Mouse (Mus musculus) hematopoietic stem cell, adult 5-6 weeks (primary cell): ENCODE data around the gene Id3. TPM values are rescaled to one million over a fixed set of nuclear protein-coding genes. Genes with fewer than 3 reads are reported as not detected.

Experiments
- ATAC-seq, 2 experiments: fragments of 125-278 bp in 1 of 2; replicated peaks in 1 of 2; 2 replicates each; pipeline ENCODE4 v1.8.0; 2016 to 2017; ENCODE audit warnings: inconsistent platforms in 2 of 2, mild to moderate bottlenecking in 2 of 2, moderate number of reproducible peaks in 2 of 2, low read depth in 1 of 2, moderate TSS enrichment in 1 of 2; ENCODE audit not compliant: low FRiP score in 2 of 2, poor library complexity in 2 of 2, severe bottlenecking in 2 of 2, insufficient read depth in 1 of 2, low TSS enrichment in 1 of 2
- total RNA-seq: library from RNA; stranded (forward); fragments of 172-1452, 232-1000 nt; gene quantifications from 2 replicates; pipeline ENCODE4 v1.2.3, GENCODE M21; 2017

The Id3 gene
- total RNA-seq, 1 experiment from 2014 or later, result 7.3 TPM

DNA sequence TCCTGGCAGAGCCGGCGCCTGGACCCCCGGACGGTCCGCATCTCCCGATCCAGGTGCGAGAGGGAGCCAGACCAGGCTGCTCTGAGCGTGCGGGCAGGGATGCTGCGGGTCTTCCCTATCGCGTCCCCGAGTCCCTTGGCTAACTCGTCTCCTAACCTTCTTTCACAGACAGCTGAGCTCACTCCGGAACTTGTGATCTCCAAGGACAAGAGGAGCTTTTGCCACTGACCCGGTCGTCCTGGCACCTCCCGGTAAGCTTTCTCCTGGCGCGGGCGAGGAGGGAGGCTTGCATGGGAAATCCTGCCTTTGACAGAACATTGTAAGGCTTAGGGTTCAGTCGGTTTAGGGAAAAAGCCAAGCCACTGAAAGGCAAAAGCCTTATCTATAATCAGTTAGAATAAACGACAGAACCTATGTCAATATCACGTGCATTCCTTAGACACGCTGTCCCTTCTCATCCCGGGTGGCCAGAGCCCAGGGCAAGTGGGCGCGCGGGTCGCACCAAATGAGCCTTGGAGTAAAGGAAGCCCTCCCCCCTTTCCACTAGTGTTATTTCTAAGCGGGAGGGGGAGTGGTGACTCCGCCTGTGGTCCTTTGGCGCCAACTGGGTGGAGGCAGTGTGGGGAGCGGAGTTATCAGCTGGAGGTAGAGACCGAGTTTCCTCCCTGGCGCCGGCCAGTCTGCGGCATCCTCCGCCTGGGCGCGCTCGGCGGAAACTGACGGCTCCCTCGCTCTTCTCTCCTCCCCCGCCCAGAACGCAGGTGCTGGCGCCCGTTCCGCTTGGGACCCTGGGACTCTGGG is 1.0 kb downstream of the Id3 start:
- ATAC-seq, result peak; percentile 30 to 35; a peak in 2 of 4 replicates

DNA sequence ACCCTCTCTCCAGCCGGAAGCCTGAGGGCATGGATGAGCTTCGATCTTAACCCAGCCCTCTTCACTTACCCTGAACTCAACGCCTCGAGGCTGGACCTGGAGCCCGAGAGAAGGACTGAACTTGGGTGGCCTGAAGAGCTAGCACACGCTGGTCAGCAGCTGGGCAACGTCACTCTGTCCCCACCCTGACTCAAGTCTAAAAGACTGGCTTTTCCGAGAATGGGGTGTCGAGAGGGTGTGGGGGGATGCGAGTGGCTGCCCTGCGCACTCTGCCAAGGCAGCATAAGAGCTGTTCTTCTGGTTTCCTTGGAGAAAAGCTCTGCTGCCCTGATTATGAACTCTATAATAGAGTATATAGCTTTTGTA is 1.6 kb downstream of the Id3 start:
- no peak for ATAC-seq

DNA sequence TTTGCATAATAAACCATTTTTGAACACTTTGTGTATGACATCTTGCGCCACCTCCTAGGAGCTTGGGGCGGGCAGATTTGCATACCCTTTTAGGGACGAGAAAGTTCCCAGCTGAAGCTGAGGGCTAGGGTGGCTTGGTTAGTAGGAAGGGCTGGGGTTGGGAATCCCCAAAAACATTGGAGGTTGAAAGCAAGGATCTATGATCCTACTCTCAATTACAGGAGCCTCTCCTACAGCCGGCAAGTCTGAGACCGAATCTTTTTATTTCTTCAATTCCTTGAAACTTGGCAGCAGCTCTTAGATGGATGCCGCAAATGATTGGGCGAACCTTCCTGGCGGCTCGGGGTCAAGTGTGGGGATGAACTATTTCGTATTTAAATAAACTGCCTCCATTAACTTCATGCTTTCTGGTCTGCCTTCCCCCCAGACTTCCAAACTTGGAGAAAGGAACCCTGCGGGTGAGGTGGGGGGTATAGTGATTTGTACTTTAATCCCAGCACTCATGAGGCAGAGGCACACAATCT is 2.1 kb downstream of the Id3 start:
- ATAC-seq, result no peak

DNA sequence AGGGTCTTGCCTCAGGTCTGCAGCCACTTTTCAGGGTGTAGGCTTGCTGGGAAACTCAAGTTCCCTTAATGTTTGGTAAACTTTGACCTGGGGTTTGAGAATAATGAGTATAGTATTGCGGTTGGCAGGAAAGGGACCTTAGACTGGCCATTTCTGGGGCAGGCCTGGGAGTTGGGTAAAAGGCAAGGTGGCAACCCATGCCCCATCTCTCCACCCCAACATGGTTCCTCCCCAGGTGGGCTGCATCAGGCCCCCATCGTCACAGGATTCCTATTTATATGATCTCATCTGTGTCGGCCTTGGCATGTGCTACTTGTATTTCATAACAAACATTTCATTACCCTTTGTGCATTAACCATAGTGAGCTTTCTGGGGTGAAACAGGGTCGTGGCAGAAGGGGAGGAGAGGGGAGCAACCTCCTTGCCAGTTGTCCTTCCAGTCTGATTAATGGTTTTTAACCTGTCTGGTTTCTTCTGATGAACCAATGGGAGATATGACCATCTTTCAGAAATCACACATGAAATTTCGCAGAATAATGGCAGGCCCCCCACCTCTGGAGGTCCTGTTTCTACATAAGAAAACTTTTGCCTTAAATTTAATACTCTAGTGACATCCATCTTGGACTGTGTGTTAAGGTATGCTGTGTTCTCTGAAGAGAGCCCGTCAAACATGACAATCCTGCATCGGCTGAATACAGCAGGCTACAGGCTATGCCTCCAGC is 2.9 kb downstream of the Id3 start:
- ATAC-seq, result no peak

DNA sequence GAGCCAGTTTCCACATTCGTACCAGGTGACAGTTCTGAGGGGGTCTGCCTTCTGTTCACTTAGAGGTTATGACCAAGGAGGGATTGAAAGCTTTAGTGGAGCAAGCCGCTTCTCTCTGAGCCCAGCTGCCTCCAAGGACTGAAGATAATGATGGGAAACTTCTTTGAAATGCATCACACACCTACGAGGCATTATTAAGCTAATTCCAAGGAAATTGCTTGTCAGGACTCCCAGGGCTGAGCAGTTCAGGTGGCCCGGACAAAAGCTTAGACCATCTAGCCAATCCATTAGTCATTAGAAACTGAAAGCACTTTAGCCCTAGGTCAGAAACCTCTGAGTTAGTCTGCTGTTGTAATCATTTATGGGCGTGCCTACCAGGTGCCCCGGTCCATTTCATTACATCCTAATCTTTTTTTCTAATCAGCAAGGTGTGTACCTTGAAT is 3.4 kb downstream of the Id3 start:
- ATAC-seq, result no peak

DNA sequence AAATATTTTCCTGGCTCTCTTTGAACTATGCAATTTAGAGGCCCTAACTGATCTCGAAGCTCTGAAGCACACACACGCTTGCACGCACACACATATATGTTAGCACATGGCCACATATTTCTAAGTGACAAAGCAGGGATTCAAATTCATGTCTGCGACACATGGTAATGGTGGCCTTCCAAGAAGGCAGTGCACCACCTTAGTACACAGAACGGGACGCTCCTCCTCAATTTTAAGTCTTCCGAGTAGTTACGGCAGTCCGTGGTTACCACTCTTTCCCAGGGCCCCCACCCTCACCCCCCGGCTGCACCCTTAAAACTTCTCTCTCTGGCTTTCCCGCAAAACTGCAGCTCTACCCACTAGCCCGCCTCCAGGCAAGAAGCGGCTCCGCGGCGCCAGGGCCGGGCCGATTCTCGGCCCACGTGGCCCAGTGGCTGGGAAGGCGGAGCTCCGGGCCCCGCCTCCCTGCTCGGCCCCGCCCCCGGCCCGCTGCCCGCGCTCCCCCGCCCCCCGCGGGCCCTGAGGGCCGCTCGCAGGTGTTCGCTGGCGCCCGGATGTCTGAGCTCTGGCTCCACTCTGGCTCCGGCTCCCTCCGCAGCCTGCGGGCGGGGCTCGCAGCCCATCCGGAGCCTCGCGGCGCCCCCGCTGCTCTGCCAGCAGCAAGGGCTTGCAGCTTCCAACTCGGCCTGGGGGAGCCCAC is 4.3 kb downstream of the Id3 start:
- ATAC-seq, result peak; percentile 48 to 52

DNA sequence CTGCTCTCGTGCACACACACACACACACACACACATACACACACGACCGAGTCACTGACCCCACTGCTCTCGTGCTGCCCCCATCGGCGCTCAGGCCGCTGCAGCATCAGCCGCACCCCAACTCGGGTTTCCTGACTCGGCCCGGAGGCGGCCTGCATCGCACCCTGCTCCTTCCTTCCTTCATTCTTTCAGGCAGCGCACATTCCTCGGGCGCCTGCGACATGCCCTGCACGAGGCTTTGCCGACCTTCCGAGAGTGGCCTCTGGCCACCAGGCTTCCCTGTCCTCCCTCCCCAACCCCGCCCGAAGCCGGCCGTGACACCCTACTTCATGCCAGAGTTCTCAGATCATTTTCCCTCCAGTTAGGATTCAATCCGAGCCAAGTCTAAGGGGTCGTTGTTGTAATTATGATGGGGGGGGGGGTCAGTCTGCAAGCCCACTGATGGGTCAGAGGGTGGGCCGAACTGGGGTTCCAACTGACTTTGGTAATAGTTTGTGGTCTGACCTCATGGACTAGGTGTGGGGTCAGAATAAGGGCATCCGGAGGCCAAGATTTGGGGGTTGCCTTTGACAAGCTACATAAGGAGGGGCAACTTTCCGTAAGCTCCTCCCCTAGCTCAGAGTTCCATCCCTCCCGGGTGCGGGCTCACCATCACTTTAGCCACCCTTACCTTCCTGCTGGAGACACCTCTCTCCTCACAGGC is 5.2 kb downstream of the Id3 start:
- ATAC-seq, result no peak

DNA sequence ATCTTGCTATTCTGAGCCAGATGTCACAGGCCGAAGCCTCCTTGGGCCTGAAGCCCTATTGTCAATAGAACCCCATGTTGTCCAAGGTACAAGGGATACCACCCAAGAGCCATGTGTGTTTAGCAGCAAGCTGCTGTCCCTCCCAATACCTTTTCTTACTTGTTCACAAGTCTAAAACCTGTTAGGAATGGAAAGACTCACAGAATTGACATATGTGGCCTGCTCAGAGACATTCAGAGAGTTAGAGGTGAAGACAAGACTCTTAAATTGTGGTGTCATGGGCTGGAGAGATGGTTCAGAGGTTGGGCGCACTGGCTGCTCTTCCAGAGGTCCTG is 5.7 kb downstream of the Id3 start:
- no peak for ATAC-seq

DNA sequence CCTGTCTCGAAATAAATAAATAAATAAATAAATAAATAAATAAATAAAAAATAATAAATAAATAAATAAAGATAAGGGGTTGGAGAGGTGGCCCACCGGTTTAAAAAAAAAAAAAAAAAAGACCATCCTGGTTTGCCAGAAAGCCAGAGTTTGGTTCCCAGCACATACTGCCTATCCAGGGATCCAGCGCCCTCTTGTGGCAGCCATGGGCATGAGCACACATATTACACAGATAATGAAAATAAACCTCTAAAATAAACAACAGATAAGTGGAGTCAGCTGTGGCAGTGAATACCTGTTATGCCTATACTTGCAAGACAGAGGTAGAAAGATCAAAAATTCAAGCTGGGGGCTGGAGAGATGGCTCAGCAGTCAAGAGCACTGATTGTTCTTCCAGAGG is 6.4 kb downstream of the Id3 start:
- no peak for ATAC-seq

DNA sequence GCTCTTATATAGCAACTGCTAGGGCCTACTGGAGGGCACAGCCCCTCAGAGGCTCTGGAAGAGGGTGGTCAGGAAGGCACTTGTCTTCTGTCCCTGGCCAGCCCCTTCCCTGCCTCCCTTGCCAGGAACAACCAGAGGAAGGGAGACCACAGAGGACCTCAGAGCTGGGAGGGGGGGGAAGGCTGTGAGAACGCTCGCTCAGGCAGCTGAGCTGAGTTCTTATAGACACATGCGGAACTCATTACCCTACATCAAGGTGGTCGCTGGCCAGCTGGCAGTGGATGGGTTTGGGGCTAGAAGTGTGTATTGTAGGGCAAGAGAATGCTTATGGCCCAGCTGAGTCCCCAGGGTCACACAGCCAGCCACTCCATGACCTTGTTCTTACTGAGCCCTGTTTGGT is 7.3 kb downstream of the Id3 start:
- ATAC-seq, result no peak

DNA sequence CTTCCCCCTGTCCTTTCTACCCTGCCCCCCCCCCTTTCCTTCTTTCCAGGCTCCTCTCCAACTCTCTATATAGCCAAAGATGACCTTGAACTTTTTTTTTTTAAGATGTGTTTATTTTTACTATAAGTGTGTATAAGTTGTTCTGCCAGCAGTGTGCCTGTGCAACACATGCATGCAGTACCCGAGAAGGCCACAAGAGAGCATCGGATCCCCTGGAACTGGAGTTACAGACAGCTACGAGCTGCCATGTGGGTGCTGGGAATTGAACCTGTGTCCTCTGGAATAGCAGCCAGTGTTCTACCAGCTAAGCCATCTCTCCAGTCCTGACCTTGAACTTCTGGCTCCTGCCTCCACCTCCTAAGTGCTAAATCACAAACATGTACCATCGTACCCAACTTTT is 9.5 kb downstream of the Id3 start:
- no peak for ATAC-seq

DNA sequence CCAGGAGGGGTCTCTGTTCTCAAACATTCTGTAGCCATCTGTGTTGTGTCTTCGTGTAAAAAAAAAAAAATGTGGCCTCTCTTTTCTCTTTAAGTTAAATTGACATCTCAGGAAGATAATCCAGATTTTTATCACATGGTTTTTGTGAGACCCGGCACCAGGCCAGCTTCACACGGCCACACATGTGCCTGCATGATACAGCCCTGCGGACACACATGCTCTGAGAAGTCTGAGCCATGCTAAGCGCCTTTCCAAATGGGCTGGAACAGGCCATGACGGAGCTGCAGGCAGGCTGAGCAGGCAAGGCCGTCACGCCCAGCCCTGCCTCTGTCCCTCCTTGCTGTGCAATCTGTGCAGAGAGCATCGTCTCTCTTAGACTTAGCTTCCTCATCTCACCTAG is 11.2 kb downstream of the Id3 start:
- ATAC-seq, result no peak

DNA sequence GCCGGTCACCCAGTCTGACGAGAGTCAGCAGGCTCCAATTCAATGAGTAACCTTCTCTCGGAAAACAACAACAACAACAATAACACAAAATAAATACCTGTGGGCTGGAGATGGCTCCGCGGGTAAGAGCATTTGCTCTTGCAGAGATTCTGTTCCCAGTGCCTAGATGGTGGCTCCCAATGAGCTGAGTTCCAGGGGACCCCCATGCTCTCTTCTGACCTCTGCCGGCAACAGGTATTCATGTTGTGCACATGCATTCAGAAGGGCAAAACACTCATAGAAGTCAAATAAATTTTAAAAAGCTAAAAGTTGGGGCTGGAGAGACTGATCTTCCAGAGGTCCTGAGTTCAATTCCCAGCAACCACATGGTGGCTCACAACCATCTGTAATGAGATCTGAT is 15.2 kb downstream of the Id3 start:
- ATAC-seq, result no peak

DNA sequence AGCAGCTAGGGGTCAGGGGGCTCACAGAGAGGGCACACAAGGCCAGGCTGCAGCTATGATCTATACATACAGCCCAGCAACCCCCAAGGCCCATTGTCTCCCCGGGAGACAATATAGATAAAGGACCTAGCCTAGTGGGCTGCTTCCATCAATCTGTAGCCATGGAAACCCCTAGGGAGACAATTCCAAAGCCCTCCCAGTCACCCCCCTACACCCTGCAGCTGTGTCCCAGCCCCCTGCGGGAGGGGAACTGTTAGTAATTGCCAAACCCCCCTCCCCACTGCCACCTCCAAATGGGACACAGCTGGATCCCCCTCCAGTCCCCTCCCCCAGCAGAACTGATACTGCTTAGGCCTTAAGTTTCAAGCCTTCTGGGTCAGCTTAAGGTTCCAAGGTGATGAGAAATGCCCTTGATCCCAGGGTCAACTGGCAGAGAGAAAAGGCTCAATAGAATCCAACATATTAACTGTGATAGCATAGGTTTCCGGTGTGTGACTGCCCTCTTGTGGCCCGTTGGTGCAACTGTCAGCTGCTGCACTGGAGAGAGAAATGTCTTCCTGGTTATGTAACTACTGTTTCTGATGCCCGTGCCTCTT is 16.6 kb downstream of the Id3 start:
- ATAC-seq, result peak; percentile 78 to 88

DNA sequence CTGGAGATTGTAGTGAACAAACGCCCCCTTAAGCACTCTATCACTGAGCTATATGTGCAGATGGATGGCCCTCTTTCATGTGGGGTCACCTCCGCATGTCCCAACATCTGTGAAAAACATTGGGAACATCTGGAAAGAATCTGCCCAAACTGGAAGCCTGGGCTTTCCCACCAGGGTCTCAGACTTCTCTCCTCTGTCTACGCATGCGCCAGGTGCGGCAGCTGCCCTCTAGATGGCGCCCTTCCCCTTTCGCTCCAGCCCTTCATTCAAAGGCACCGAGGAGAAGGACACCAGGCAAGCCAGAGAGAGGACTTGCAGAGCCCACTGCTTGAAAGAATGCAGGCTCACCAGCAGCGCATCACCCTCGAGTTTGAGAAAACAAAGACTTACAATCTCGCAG is 20.2 kb downstream of the Id3 start:
- ATAC-seq, result peak; percentile 69 to 85

DNA sequence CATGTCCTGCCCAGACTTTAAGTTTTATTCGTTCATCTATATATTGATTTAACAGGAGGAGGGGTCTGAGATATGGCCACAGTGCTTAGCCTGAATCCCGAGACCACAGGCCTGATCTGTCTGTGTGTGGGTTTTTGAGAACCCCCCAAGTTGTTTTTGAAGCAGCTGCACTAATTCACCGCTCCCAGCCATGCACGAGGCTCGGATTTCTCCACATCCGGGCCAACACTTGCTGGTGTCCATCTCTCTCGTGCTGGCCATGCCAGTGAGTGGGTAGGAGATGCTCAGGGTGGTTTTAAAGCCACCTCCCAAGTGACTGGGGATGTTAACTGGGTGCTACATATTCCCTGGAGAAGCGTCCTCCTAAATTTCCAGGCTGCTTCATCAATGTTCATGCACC is 21.7 kb downstream of the Id3 start:
- no peak for ATAC-seq

DNA sequence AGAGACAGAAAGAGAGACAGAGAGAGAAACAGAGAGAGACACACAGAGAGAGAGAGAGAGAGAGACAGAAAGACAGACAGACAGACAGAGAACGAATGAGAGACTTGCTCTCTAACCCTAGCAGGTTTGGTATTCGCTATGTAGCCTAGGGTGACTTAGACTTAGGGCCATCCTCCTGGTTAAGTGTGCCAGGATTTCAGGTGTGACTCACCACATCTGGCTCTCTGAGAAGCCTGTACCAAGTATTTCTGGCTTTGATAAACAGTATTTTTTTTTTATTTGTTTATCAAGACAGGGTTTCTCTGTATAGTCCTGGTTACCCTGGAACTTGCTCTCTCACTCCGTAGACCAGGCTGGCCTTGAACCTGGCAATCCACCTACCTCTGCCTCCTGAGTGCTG is 24.4 kb downstream of the Id3 start:
- ATAC-seq, result no peak
